28 mouse cellular contexts compared by ENCODE assay signal in the genomic region with DNA sequence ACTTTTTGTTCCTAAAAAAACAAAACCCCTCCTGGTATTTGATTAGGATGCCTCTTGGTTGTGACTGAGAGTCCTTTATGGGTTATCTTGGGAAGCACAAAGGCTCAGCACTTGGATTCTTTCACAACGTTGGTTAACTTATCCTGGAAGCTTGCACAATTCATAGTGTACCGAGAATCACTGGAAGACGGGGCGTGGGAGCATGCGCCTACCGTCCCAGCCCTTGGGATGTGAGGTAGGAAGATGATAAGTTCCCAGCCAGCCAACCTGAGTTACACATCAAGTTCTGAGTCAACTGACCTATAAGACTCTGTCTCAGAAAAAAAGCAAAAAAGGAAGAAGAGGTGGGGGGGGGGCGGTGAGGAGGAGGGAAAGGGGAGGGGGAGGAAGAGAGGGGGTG. TPM values are rescaled to one million over a fixed set of nuclear protein-coding genes. Genes with fewer than 3 reads are reported as not detected.
DNase-seq lines count a peak whose midpoint lies in the region; ATAC-seq and TF ChIP-seq lines count a peak whose summit lies in the region.
"Had no signal": no experiment of that assay in that cellular context is flagged by ENCODE, and none has a peak within 500 bp of the region (broad histone marks: within the 10 kb centered on the region; RNA-seq: fewer than 3 reads in every experiment).

No protein-coding gene starts in this region.

- no peak overlapping the region for H3K4me3 ChIP-seq in intestine, embryonic 16.5 days (ENCODE audit: low read length)
- no peak overlapping the region for H3K4me3 ChIP-seq in intestine, embryonic 15.5 days (replicated peaks)
- no peak overlapping the region for H3K4me3 ChIP-seq in intestine, postnatal 0 days (ENCODE audit: low read depth, low read length)
- H3K4me3 ChIP-seq: embryonic facial prominence, embryonic 10.5 days; embryonic facial prominence, embryonic 12.5 days; forebrain, embryonic 13.5 days; forebrain, embryonic 15.5 days had no signal

- no peaks in the 10 kb centered on the region for H3K4me1 ChIP-seq in intestine, embryonic 16.5 days (ENCODE audit: control insufficient read depth, insufficient read depth, low read length)
- H3K4me1 ChIP-seq in intestine, embryonic 15.5 days (replicated peaks) = no peaks in the 10 kb centered on the region
- no peaks in the 10 kb centered on the region for H3K4me1 ChIP-seq in intestine, postnatal 0 days (replicated peaks; ENCODE audit: control insufficient read depth, insufficient read depth, low read length)
- H3K4me1 ChIP-seq: embryonic facial prominence, embryonic 12.5 days; forebrain, embryonic 13.5 days; forebrain, embryonic 15.5 days had no signal

- TF ChIP-seq CTCF in intestine, postnatal 0 days (IDR thresholded peaks at IDR 0.05; ENCODE audit: low read depth) = no peak

- H3K27me3 ChIP-seq in intestine, embryonic 16.5 days (replicated peaks; ENCODE audit: control insufficient read depth, insufficient read depth, low read length) = peaks cover 3% of the 10 kb centered on the region; the same call in 1 of the 2 replicates
- no peaks in the 10 kb centered on the region for H3K27me3 ChIP-seq in intestine, embryonic 15.5 days (replicated peaks)
- H3K27me3 ChIP-seq in intestine, postnatal 0 days (replicated peaks; ENCODE audit: control insufficient read depth, insufficient read depth, low read length) = no peaks in the 10 kb centered on the region
- H3K27me3 ChIP-seq: embryonic facial prominence, embryonic 12.5 days; forebrain, embryonic 13.5 days; forebrain, embryonic 15.5 days had no signal

- peak; percentile 28; the same call in 1 of the 2 replicates for ATAC-seq in intestine, embryonic 16.5 days
- no peak for ATAC-seq in intestine, embryonic 15.5 days
- ATAC-seq in intestine, postnatal 0 days = peak; percentile 65
- ATAC-seq: activated CD4-positive, CD25-positive, alpha-beta regulatory T cell, adult 4 months; forebrain, embryonic 13.5 days; forebrain, embryonic 15.5 days; forebrain, postnatal 0 days; Patski had no signal

- 84% methylated on average over 7 of the region's 7 CpGs for WGBS in intestine, embryonic 16.5 days
- WGBS in intestine, embryonic 15.5 days = 78% methylated on average over 7 of the region's 7 CpGs
- 48% methylated on average over 7 of the region's 7 CpGs for WGBS in intestine, postnatal 0 days

- no peak overlapping the region for H3K9ac ChIP-seq in intestine, embryonic 16.5 days (ENCODE audit: low read depth, low read length)
- H3K9ac ChIP-seq in intestine, embryonic 15.5 days = no peak overlapping the region
- no peak overlapping the region for H3K9ac ChIP-seq in intestine, postnatal 0 days (ENCODE audit: low read depth, low read length)
- H3K9ac ChIP-seq: embryonic facial prominence, embryonic 12.5 days; forebrain, embryonic 13.5 days; forebrain, embryonic 15.5 days; forebrain, postnatal 0 days had no signal

- no peaks in the 10 kb centered on the region for H3K9me3 ChIP-seq in intestine, embryonic 16.5 days (ENCODE audit: control insufficient read depth, low read length)
- H3K9me3 ChIP-seq in intestine, embryonic 15.5 days = no peaks in the 10 kb centered on the region; the same call in 1 of the 2 replicates
- no peaks in the 10 kb centered on the region for H3K9me3 ChIP-seq in intestine, postnatal 0 days (ENCODE audit: control insufficient read depth)
- H3K9me3 ChIP-seq: embryonic facial prominence, embryonic 10.5 days; embryonic facial prominence, embryonic 12.5 days; forebrain, embryonic 13.5 days; forebrain, embryonic 15.5 days had no signal

- no peak overlapping the region for H3K27ac ChIP-seq in intestine, embryonic 16.5 days (ENCODE audit: low read length)
- H3K27ac ChIP-seq in intestine, embryonic 15.5 days = no peak overlapping the region
- H3K27ac ChIP-seq in intestine, postnatal 0 days (ENCODE audit: low read depth, low read length) = no peak overlapping the region
- H3K27ac ChIP-seq: embryonic facial prominence, embryonic 10.5 days; embryonic facial prominence, embryonic 12.5 days; forebrain, embryonic 13.5 days; forebrain, embryonic 15.5 days had no signal

- H3K4me2 ChIP-seq in intestine, embryonic 16.5 days (ENCODE audit: low read depth, low read length) = no peak overlapping the region
- H3K4me2 ChIP-seq in intestine, embryonic 15.5 days (replicated peaks) = no peak overlapping the region
- no peak overlapping the region for H3K4me2 ChIP-seq in intestine, postnatal 0 days (replicated peaks; ENCODE audit: low read depth)
- H3K4me2 ChIP-seq: embryonic facial prominence, embryonic 12.5 days; forebrain, embryonic 13.5 days; forebrain, embryonic 15.5 days had no signal

- DNase-seq in heart, adult 11 months = peak; percentile 31
- DNase-seq in heart, adult 18-20 months = no peak
- DNase-seq in brain, adult 2 months (ENCODE audit: low read depth, low spot score) = peak; percentile 46
- DNase-seq in Muller cell, postnatal 12 days (ENCODE audit: inconsistent ontology term) = no peak
- DNase-seq: adrenal gland, adult 8-10 months; adrenal gland, postnatal 14 days; adrenal gland, postnatal 36 days; cerebellum, adult 11 months; cerebellum, adult 18-20 months; cerebellum, adult 8-10 months; cerebellum, adult 9-11 months; cerebellum, postnatal 14 days; cerebellum, postnatal 36 days; forebrain, postnatal 0 days had no signal

- no peaks in the 10 kb centered on the region for H3K36me3 ChIP-seq in intestine, embryonic 16.5 days (ENCODE audit: control insufficient read depth, insufficient read depth, low read length)
- H3K36me3 ChIP-seq in intestine, embryonic 15.5 days = no peaks in the 10 kb centered on the region
- no peaks in the 10 kb centered on the region for H3K36me3 ChIP-seq in intestine, postnatal 0 days (ENCODE audit: control insufficient read depth, insufficient read depth)
- H3K36me3 ChIP-seq: embryonic facial prominence, embryonic 10.5 days; embryonic facial prominence, embryonic 12.5 days; forebrain, embryonic 15.5 days had no signal

RNA-seq across cellular contexts. Expression of gene BC035947, which starts 6.9 kb away (rescaled TPM):
- not detected for total RNA-seq in heart, adult 18-20 months (2021)
- 0.55 and 1.3 TPM in 2 replicates for polyA plus RNA-seq in intestine, embryonic 16.5 days (2015; fragmentation: Nextera tagmentation; extraction: Ambion mirVana)
- 0.45 and 0.56 TPM in 2 replicates for polyA plus RNA-seq in intestine, embryonic 15.5 days (2015; fragmentation: Nextera tagmentation; extraction: Ambion mirVana)
- polyA plus RNA-seq in intestine, postnatal 0 days (2015; fragmentation: Nextera tagmentation; extraction: Ambion mirVana) = 3.6 and 5.6 TPM in 2 replicates
- total RNA-seq: common myeloid progenitor, adult 5-6 weeks; MEL had no signal
- polyA plus RNA-seq: activated CD4-positive, CD25-positive, alpha-beta regulatory T cell, adult 4 months; C2C12; Patski had no signal

RNA-seq across cellular contexts. Expression of gene Mogat1, which starts 8.1 kb away (rescaled TPM):
- under 1 TPM in 1 of 2 experiments, not detected in 1; 0.69 TPM for total RNA-seq in heart, adult 18-20 months (2021)
- polyA plus RNA-seq in intestine, embryonic 16.5 days (2015; fragmentation: Nextera tagmentation; extraction: Ambion mirVana) = not detected in 2 replicates
- not detected in 2 replicates for polyA plus RNA-seq in intestine, embryonic 15.5 days (2015; fragmentation: Nextera tagmentation; extraction: Ambion mirVana)
- 0.44 and 0.98 TPM in 2 replicates for polyA plus RNA-seq in intestine, postnatal 0 days (2015; fragmentation: Nextera tagmentation; extraction: Ambion mirVana)
- total RNA-seq: common myeloid progenitor, adult 5-6 weeks; ES-E14; MEL had no signal
- polyA plus RNA-seq: activated CD4-positive, CD25-positive, alpha-beta regulatory T cell, adult 4 months; C2C12; forebrain, embryonic 11.5 days; forebrain, embryonic 15.5 days; Patski had no signal

RNA-seq across cellular contexts. Expression of gene Farsb, which starts 30.2 kb away (rescaled TPM):
- 10 to 100 TPM; 47.8 to 51.2 TPM for total RNA-seq in heart, adult 18-20 months (2021)
- polyA plus RNA-seq in intestine, embryonic 16.5 days (2015; fragmentation: Nextera tagmentation; extraction: Ambion mirVana) = 172 and 182 TPM in 2 replicates
- 169 and 187 TPM in 2 replicates for polyA plus RNA-seq in intestine, embryonic 15.5 days (2015; fragmentation: Nextera tagmentation; extraction: Ambion mirVana)
- polyA plus RNA-seq in intestine, postnatal 0 days (2015; fragmentation: Nextera tagmentation; extraction: Ambion mirVana) = 59.2 and 61.5 TPM in 2 replicates

Comparison
In these comparisons a context has a peak if more than half of its experiments do, and no peak if none do; other contexts are left out.
1. DNase-seq: peak in heart, adult 11 months (single experiment) and brain, adult 2 months (single experiment); none in heart, adult 18-20 months (0 of 2) and Muller cell, postnatal 12 days (single experiment).